In genomic region chr1:59488481-59488880, GRCm38 (mm10) we compare ENCODE assay signal across 14 mouse cellular contexts. TPM values are rescaled to one million over a fixed set of nuclear protein-coding genes. Genes with fewer than 3 reads are reported as not detected.
DNase-seq lines count a peak whose midpoint lies in the region; ATAC-seq and TF ChIP-seq lines count a peak whose summit lies in the region.
"Had no signal": no experiment of that assay in that cellular context is flagged by ENCODE, and none has a peak within 500 bp of the region (broad histone marks: within the 10 kb centered on the region; RNA-seq: fewer than 3 reads in every experiment).

No protein-coding gene starts in this region.

- H3K4me3 ChIP-seq in intestine, embryonic 14.5 days (ENCODE audit: low read depth, low read length): 0 out of 2 replicates have a peak overlapping the region, but pooled peaks have one; percentile 4
- H3K4me3 ChIP-seq in intestine, postnatal 0 days (ENCODE audit: low read depth, low read length): no peak overlapping the region
- 0 out of 2 replicates have a peak overlapping the region, but pooled peaks have one; percentile 2 for H3K4me3 ChIP-seq in midbrain, embryonic 10.5 days
- no peak overlapping the region for H3K4me3 ChIP-seq in midbrain, embryonic 16.5 days (ENCODE audit: low read depth, low read length)
- no peak overlapping the region for H3K4me3 ChIP-seq in embryonic facial prominence, embryonic 13.5 days
- H3K4me3 ChIP-seq: midbrain, embryonic 12.5 days had no signal

- H3K9me3 ChIP-seq in intestine, embryonic 14.5 days (ENCODE audit: control insufficient read depth, low read length): no peaks in the 10 kb centered on the region
- H3K9me3 ChIP-seq in intestine, postnatal 0 days (ENCODE audit: control insufficient read depth): no peaks in the 10 kb centered on the region
- H3K9me3 ChIP-seq in midbrain, embryonic 10.5 days (replicated peaks): no peaks in the 10 kb centered on the region
- no peaks in the 10 kb centered on the region for H3K9me3 ChIP-seq in midbrain, embryonic 16.5 days (replicated peaks; ENCODE audit: control insufficient read depth, low read length, poor library complexity, severe bottlenecking)
- H3K9me3 ChIP-seq in embryonic facial prominence, embryonic 13.5 days: no peaks in the 10 kb centered on the region
- H3K9me3 ChIP-seq: midbrain, embryonic 12.5 days; neural tube, embryonic 12.5 days had no signal

- H3K4me2 ChIP-seq in intestine, embryonic 14.5 days (ENCODE audit: low read length): peak overlapping the region; percentile 8; the same call in 1 of the 2 replicates
- no peak overlapping the region for H3K4me2 ChIP-seq in intestine, postnatal 0 days (replicated peaks; ENCODE audit: low read depth)
- no peak overlapping the region for H3K4me2 ChIP-seq in midbrain, embryonic 16.5 days (ENCODE audit: low read length)
- peak overlapping the region; percentile 99 for H3K4me2 ChIP-seq in embryonic facial prominence, embryonic 13.5 days

- H3K9ac ChIP-seq in intestine, embryonic 14.5 days (ENCODE audit: low read length): no peak overlapping the region
- no peak overlapping the region for H3K9ac ChIP-seq in intestine, postnatal 0 days (ENCODE audit: low read depth, low read length)
- H3K9ac ChIP-seq in midbrain, embryonic 16.5 days (ENCODE audit: low read depth, low read length): no peak overlapping the region
- no peak overlapping the region for H3K9ac ChIP-seq in embryonic facial prominence, embryonic 13.5 days
- H3K9ac ChIP-seq: forebrain, postnatal 0 days; liver, embryonic 14.5 days; midbrain, embryonic 12.5 days had no signal

- ATAC-seq in intestine, embryonic 14.5 days (replicated peaks; ENCODE audit: low FRiP score, low TSS enrichment, low read depth): no peak
- no peak for ATAC-seq in intestine, postnatal 0 days
- ATAC-seq in midbrain, embryonic 16.5 days: no peak
- ATAC-seq in embryonic facial prominence, embryonic 13.5 days (ENCODE audit: insufficient number of reproducible peaks, insufficient read depth, low FRiP score, low TSS enrichment, low read depth): no peak

- H3K4me1 ChIP-seq in intestine, embryonic 14.5 days (replicated peaks; ENCODE audit: control insufficient read depth, insufficient read depth, low read length): peaks cover 45% of the 10 kb centered on the region
- H3K4me1 ChIP-seq in intestine, postnatal 0 days (replicated peaks; ENCODE audit: control insufficient read depth, insufficient read depth, low read length): peaks cover 9% of the 10 kb centered on the region
- peaks cover 68% of the 10 kb centered on the region for H3K4me1 ChIP-seq in midbrain, embryonic 10.5 days
- H3K4me1 ChIP-seq in midbrain, embryonic 16.5 days (ENCODE audit: control insufficient read depth, insufficient read depth, low read length): peaks cover 11% of the 10 kb centered on the region
- peaks cover 80% of the 10 kb centered on the region for H3K4me1 ChIP-seq in embryonic facial prominence, embryonic 13.5 days

- H3K27ac ChIP-seq in intestine, embryonic 14.5 days (ENCODE audit: low read depth): peak overlapping the region; percentile 43; the same call in 1 of the 2 replicates
- no peak overlapping the region for H3K27ac ChIP-seq in intestine, postnatal 0 days (ENCODE audit: low read depth, low read length)
- no peak overlapping the region for H3K27ac ChIP-seq in midbrain, embryonic 10.5 days (replicated peaks)
- H3K27ac ChIP-seq in midbrain, embryonic 16.5 days (ENCODE audit: low read length): no peak overlapping the region
- H3K27ac ChIP-seq in embryonic facial prominence, embryonic 13.5 days: peak overlapping the region; percentile 40; the same call in 1 of the 2 replicates
- H3K27ac ChIP-seq: liver, embryonic 14.5 days; neural tube, embryonic 12.5 days had no signal

- no peaks in the 10 kb centered on the region for H3K27me3 ChIP-seq in intestine, embryonic 14.5 days (replicated peaks; ENCODE audit: control insufficient read depth, insufficient read depth, low read length)
- no peaks in the 10 kb centered on the region for H3K27me3 ChIP-seq in intestine, postnatal 0 days (replicated peaks; ENCODE audit: control insufficient read depth, insufficient read depth, low read length)
- peaks cover 18% of the 10 kb centered on the region for H3K27me3 ChIP-seq in midbrain, embryonic 10.5 days (ENCODE audit: low read depth, poor library complexity, severe bottlenecking)
- peaks cover 3% of the 10 kb centered on the region for H3K27me3 ChIP-seq in midbrain, embryonic 16.5 days (ENCODE audit: control insufficient read depth, insufficient read depth, low read depth, low read length)
- H3K27me3 ChIP-seq in embryonic facial prominence, embryonic 13.5 days: no peaks in the 10 kb centered on the region
- H3K27me3 ChIP-seq: neural tube, embryonic 12.5 days had no signal

- peaks cover 18% of the 10 kb centered on the region; the same call in 1 of the 2 replicates for H3K36me3 ChIP-seq in intestine, embryonic 14.5 days (ENCODE audit: control insufficient read depth, insufficient read depth, low read length)
- H3K36me3 ChIP-seq in intestine, postnatal 0 days (ENCODE audit: control insufficient read depth, insufficient read depth): no peaks in the 10 kb centered on the region; the same call in 1 of the 2 replicates
- H3K36me3 ChIP-seq in midbrain, embryonic 10.5 days: peaks cover 17% of the 10 kb centered on the region
- H3K36me3 ChIP-seq in midbrain, embryonic 16.5 days (ENCODE audit: control insufficient read depth, insufficient read depth, low read length): no peaks in the 10 kb centered on the region
- H3K36me3 ChIP-seq in embryonic facial prominence, embryonic 13.5 days: peaks cover 18% of the 10 kb centered on the region
- H3K36me3 ChIP-seq: midbrain, embryonic 12.5 days had no signal

- DNase-seq in intestine, embryonic 14.5 days (ENCODE audit: low spot score): no peak
- DNase-seq in midbrain, embryonic 10.5 days (ENCODE audit: low spot score): no peak
- no peak for DNase-seq in yolk sac, embryonic 10.5 days (ENCODE audit: low spot score)
- DNase-seq in thymus, postnatal 25 days: no peak
- DNase-seq: cerebellum, adult 9-11 months; forebrain, postnatal 0 days; right cerebral cortex, adult 18-20 months; thymus, postnatal 4 days had no signal

- no peak for TF ChIP-seq CTCF in intestine, postnatal 0 days (IDR thresholded peaks at IDR 0.05; ENCODE audit: low read depth)

- 23% methylated on average over 4 of the region's 4 CpGs for WGBS in intestine, embryonic 14.5 days
- 45% methylated on average over 4 of the region's 4 CpGs for WGBS in intestine, postnatal 0 days
- 55% methylated on average over 4 of the region's 4 CpGs for WGBS in midbrain, embryonic 10.5 days
- 49% methylated on average over 4 of the region's 4 CpGs for WGBS in midbrain, embryonic 16.5 days
- 54% methylated on average over 4 of the region's 4 CpGs for WGBS in embryonic facial prominence, embryonic 13.5 days

RNA-seq across cellular contexts. Expression of gene Fzd7, which starts 6.3 kb away (rescaled TPM):
- 10.8 and 11.5 TPM in 2 replicates for polyA plus RNA-seq in intestine, embryonic 14.5 days (2014; fragmentation: Nextera tagmentation; extraction: Ambion mirVana)
- 2.6 and 3.0 TPM in 2 replicates for polyA plus RNA-seq in intestine, postnatal 0 days (2015; fragmentation: Nextera tagmentation; extraction: Ambion mirVana)
- polyA plus RNA-seq in midbrain, embryonic 10.5 days (2016; fragmentation: Nextera tagmentation; extraction: Ambion mirVana): 5.9 and 8.6 TPM in 2 replicates
- polyA plus RNA-seq in midbrain, embryonic 16.5 days (2015; fragmentation: Nextera tagmentation; extraction: Ambion mirVana): 2.6 and 3.2 TPM in 2 replicates
- 13.4 and 13.7 TPM in 2 replicates for polyA plus RNA-seq in embryonic facial prominence, embryonic 13.5 days (2015; fragmentation: Nextera tagmentation; extraction: Ambion mirVana)

RNA-seq across cellular contexts. Expression of gene Gm973, which starts 27.6 kb away (rescaled TPM):
- polyA plus RNA-seq in intestine, embryonic 14.5 days (2014; fragmentation: Nextera tagmentation; extraction: Ambion mirVana): 0.42 and 0.46 TPM in 2 replicates
- 0.33 and 0.72 TPM in 2 replicates for polyA plus RNA-seq in intestine, postnatal 0 days (2015; fragmentation: Nextera tagmentation; extraction: Ambion mirVana)
- polyA plus RNA-seq in midbrain, embryonic 10.5 days (2016; fragmentation: Nextera tagmentation; extraction: Ambion mirVana): 9.0 and 9.4 TPM in 2 replicates
- polyA plus RNA-seq in midbrain, embryonic 16.5 days (2015; fragmentation: Nextera tagmentation; extraction: Ambion mirVana): 11.8 and 14.1 TPM in 2 replicates
- polyA plus RNA-seq in embryonic facial prominence, embryonic 13.5 days (2015; fragmentation: Nextera tagmentation; extraction: Ambion mirVana): 2.7 and 2.8 TPM in 2 replicates

Comparison
In these comparisons a context has a peak if more than half of its experiments do, and no peak if none do; other contexts are left out.
1. H3K27ac ChIP-seq: peak in intestine, embryonic 14.5 days (single experiment) and embryonic facial prominence, embryonic 13.5 days (single experiment); none in intestine, postnatal 0 days (single experiment), midbrain, embryonic 10.5 days (single experiment) and midbrain, embryonic 16.5 days (single experiment).
2. H3K4me2 ChIP-seq: peak in intestine, embryonic 14.5 days (single experiment) and embryonic facial prominence, embryonic 13.5 days (single experiment); none in intestine, postnatal 0 days (single experiment) and midbrain, embryonic 16.5 days (single experiment).
3. H3K4me3 ChIP-seq: peak in intestine, embryonic 14.5 days (single experiment) and midbrain, embryonic 10.5 days (single experiment); none in intestine, postnatal 0 days (single experiment), midbrain, embryonic 16.5 days (single experiment) and embryonic facial prominence, embryonic 13.5 days (single experiment).